ENCODE assay signal across 11 mouse cellular contexts in the genomic region with DNA sequence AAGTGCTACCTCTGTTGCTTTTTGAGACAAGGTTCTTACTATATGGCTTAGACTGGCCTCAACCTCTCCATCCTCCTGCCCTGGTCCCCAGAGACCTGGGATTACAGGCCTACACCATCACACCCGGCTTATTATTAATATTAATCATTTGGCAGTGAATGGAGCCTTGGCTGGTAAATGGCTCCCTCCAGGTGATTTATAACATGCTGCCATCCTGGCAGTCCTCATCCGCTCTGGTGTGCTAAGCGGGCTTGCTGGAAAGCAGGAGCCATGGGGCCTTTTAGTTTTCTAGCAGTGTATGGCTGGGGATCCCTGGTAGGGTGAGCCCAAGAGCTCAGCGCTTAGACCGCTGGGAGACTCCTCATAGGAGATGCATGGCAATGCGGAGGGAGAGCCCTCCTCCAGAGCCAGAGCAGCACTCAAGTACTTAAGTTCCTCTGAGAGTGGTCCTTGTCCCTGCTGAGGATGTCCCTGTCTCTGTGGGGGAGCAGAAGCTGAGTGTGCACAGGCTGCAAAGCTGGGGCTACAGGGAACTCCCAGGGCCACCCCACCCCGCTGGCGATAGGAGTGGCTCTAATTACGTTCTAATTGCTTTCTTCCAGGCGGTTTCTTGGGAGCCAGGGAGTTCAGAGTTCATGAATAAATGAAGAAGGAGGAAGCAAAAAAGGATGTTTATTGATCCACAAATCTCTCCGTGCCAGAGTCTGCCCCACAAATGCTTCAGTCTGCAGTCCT. TPM values are rescaled to one million over a fixed set of nuclear protein-coding genes. Genes with fewer than 3 reads are reported as not detected.
DNase-seq lines count a peak whose midpoint lies in the region; ATAC-seq and TF ChIP-seq lines count a peak whose summit lies in the region.
"Had no signal": no experiment of that assay in that cellular context is flagged by ENCODE, and none has a peak within 500 bp of the region (broad histone marks: within the 10 kb centered on the region; RNA-seq: fewer than 3 reads in every experiment).

No protein-coding gene starts in this region.

- no peaks in the 10 kb centered on the region for H3K36me3 ChIP-seq in intestine, embryonic 14.5 days (ENCODE audit: control insufficient read depth, insufficient read depth, low read length)
- H3K36me3 ChIP-seq in midbrain, embryonic 15.5 days (replicated peaks) = no peaks in the 10 kb centered on the region
- H3K36me3 ChIP-seq in kidney, adult 2 months (ENCODE audit: control insufficient read depth, insufficient read depth, low read length) = no peaks in the 10 kb centered on the region
- H3K36me3 ChIP-seq: lung, embryonic 15.5 days had no signal

- H3K4me3 ChIP-seq in intestine, embryonic 14.5 days (ENCODE audit: low read depth, low read length) = no peak overlapping the region
- no peak overlapping the region for H3K4me3 ChIP-seq in midbrain, embryonic 15.5 days
- H3K4me3 ChIP-seq in kidney, adult 2 months (ENCODE audit: insufficient read depth, low read depth, low read length) = no peak overlapping the region
- H3K4me3 ChIP-seq: lung, embryonic 15.5 days had no signal

- H3K4me2 ChIP-seq in intestine, embryonic 14.5 days (ENCODE audit: low read length) = no peak overlapping the region
- H3K4me2 ChIP-seq in midbrain, embryonic 15.5 days = peak overlapping the region; percentile 5; the same call in 1 of the 2 replicates
- H3K4me2 ChIP-seq: lung, embryonic 15.5 days had no signal

- H3K9me3 ChIP-seq in intestine, embryonic 14.5 days (ENCODE audit: control insufficient read depth, low read length) = no peaks in the 10 kb centered on the region
- H3K9me3 ChIP-seq in midbrain, embryonic 15.5 days = no peaks in the 10 kb centered on the region
- H3K9me3 ChIP-seq: lung, embryonic 15.5 days had no signal

- WGBS in intestine, embryonic 14.5 days = 33% methylated on average over 11 of the region's 11 CpGs
- 32% methylated on average over 11 of the region's 11 CpGs for WGBS in midbrain, embryonic 15.5 days
- WGBS in kidney, adult 2 months = 56% methylated on average over 11 of the region's 11 CpGs

- DNase-seq in ES-CJ7 (ENCODE audit: low read depth, low spot score) (peak; percentile 52), ZHBTc4 (ENCODE audit: low read depth, low spot score) (peak; percentile 39)
- DNase-seq in intestine, embryonic 14.5 days (ENCODE audit: low spot score) = no peak
- no peak for DNase-seq in kidney, adult 2 months
- DNase-seq in adrenal gland, adult 2 months = no peak
- DNase-seq: heart, adult 11 months; heart, postnatal 4 days had no signal

- TF ChIP-seq CTCF in kidney, adult 2 months (conservative IDR thresholded peaks at IDR 0.05; ENCODE audit: insufficient read depth, insufficient read length, low read depth, low read length) = no peak

- no peak for TF ChIP-seq POLR2A in kidney, adult 2 months (IDR thresholded peaks at IDR 0.05; ENCODE audit: low read depth, low read length)

- H3K27me3 ChIP-seq in intestine, embryonic 14.5 days (replicated peaks; ENCODE audit: control insufficient read depth, insufficient read depth, low read length) = no peaks in the 10 kb centered on the region
- H3K27me3 ChIP-seq in midbrain, embryonic 15.5 days (replicated peaks) = no peaks in the 10 kb centered on the region
- H3K27me3 ChIP-seq in kidney, adult 2 months (replicated peaks; ENCODE audit: control insufficient read depth, insufficient read depth, low read length) = no peaks in the 10 kb centered on the region
- H3K27me3 ChIP-seq: lung, embryonic 15.5 days had no signal

- 0 out of 2 replicates have a peak, but pooled peaks cover 3% of the 10 kb centered on the region for H3K4me1 ChIP-seq in intestine, embryonic 14.5 days (replicated peaks; ENCODE audit: control insufficient read depth, insufficient read depth, low read length)
- H3K4me1 ChIP-seq in midbrain, embryonic 15.5 days = peaks cover 67% of the 10 kb centered on the region
- H3K4me1 ChIP-seq in kidney, adult 2 months (ENCODE audit: control insufficient read depth, insufficient read depth, low read length) = no peaks in the 10 kb centered on the region; the same call in 1 of the 2 replicates
- H3K4me1 ChIP-seq: lung, embryonic 15.5 days had no signal

- no peak overlapping the region for H3K9ac ChIP-seq in intestine, embryonic 14.5 days (ENCODE audit: low read length)
- H3K9ac ChIP-seq in midbrain, embryonic 15.5 days = no peak overlapping the region
- H3K9ac ChIP-seq: lung, embryonic 15.5 days had no signal

- no peak overlapping the region for H3K27ac ChIP-seq in intestine, embryonic 14.5 days (ENCODE audit: low read depth)
- H3K27ac ChIP-seq in midbrain, embryonic 15.5 days = peak overlapping the region; percentile 68
- no peak overlapping the region for H3K27ac ChIP-seq in kidney, adult 2 months (ENCODE audit: insufficient read depth, low read depth, low read length)
- H3K27ac ChIP-seq: lung, embryonic 15.5 days had no signal

- peak; percentile 51; the same call in 1 of the 2 replicates for ATAC-seq in intestine, embryonic 14.5 days (replicated peaks; ENCODE audit: low FRiP score, low TSS enrichment, low read depth)
- no peak for ATAC-seq in midbrain, embryonic 15.5 days (replicated peaks)
- no peak for ATAC-seq in CD4-positive, CD25-positive, alpha-beta regulatory T cell, adult 4 months
- ATAC-seq: activated CD4-positive, CD25-positive, alpha-beta regulatory T cell, adult 4 months had no signal

RNA-seq across cellular contexts. Expression of a gene that starts 13.2 kb away (rescaled TPM):
- 2.5 and 3.1 TPM in 2 replicates for polyA plus RNA-seq in intestine, embryonic 14.5 days (2014; fragmentation: Nextera tagmentation; extraction: Ambion mirVana)
- polyA plus RNA-seq in midbrain, embryonic 15.5 days (2015; fragmentation: Nextera tagmentation; extraction: Ambion mirVana) = 12.8 and 13.6 TPM in 2 replicates
- polyA plus RNA-seq in CD4-positive, CD25-positive, alpha-beta regulatory T cell, adult 4 months (2017; shearing (Covaris generic)) = not detected
- polyA plus RNA-seq in kidney, adult 2 months (2012; rRNA removed) = 25.7 and 29.3 TPM in 2 replicates
- total RNA-seq in adrenal gland, adult 2 months (2021) = 10 to 100 TPM in 1 of 2 experiments, 1 to 10 TPM in 1; 4.4 to 15.1 TPM
- 24.3 and 24.6 TPM in 2 replicates for polyA plus RNA-seq in adrenal gland, adult 2 months (2012; rRNA removed)
- polyA plus RNA-seq: activated CD4-positive, CD25-positive, alpha-beta regulatory T cell, adult 4 months had no signal

Comparison
In these comparisons a context has a peak if more than half of its experiments do, and no peak if none do; other contexts are left out.
1. DNase-seq: peak in ES-CJ7 (single experiment) and ZHBTc4 (single experiment); none in intestine, embryonic 14.5 days (single experiment), kidney, adult 2 months (single experiment) and adrenal gland, adult 2 months (single experiment).